Mouse (Mus musculus): Measurements from ENCODE around the gene Stk32c. TPM values are rescaled to one million over a fixed set of nuclear protein-coding genes. Genes with fewer than 3 reads are reported as not detected.

Gene Stk32c
- polyA plus RNA-seq, 1 experiment from 2014 or later, result 0.26 TPM

GRCm38 (mm10) chr7:139077283-139077682, 135.8 kb downstream of the Stk32c start:
- WGBS, result 21% methylated on average over 7 of the region's 7 CpGs
- no peaks in the 10 kb centered on the region for H3K36me3 ChIP-seq
- no peak for ATAC-seq (ENCODE audit: insufficient number of reproducible peaks, insufficient read depth, low FRiP score, low TSS enrichment)
- peaks cover 15% of the 10 kb centered on the region; the same call in 1 of the 2 replicates for H3K4me1 ChIP-seq
- no peak overlapping the region for H3K4me2 ChIP-seq (replicated peaks)
- peak overlapping the region; percentile 46 for H3K27ac ChIP-seq
- H3K9ac ChIP-seq, result no peak overlapping the region
- no peak overlapping the region for H3K4me3 ChIP-seq
- H3K27me3 ChIP-seq, result no peaks in the 10 kb centered on the region
- H3K9me3 ChIP-seq, result peaks cover 3% of the 10 kb centered on the region; the same call in 1 of the 2 replicates

DNA sequence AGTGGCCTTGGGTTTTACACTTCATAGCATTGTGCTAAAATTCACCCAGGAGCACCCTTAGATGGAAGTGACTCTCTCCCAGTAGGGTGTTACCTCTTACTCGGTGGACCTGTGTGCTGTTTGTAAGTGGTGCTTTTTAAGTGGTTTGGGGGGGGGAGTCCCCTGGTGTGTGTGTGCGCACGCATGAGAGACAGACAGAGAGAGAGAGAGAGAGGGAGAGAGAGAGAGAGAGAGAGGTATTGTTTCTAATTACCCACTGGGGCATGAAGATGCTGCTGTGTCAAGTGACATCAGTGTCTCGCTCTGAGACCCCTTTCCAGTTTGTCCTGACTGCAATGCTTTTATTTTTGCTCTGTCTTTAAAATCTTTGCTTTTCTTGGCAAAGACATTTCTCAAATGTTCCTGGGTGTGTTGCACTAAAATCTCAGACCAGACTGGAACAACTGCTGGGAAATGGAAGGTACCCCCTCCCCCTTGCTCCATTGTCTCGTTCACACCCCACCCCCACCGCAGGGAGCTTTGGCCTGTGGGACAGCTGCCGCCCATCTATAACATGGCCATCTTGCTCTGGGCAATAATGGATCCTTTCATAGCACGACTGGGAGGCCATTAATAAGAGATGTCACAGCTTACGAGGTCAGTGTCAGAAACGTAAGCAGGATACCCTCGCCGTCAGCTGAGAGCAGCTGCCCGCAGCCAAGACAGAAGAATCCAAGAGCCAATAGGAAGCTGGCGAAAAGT, 137.9 kb downstream of the Stk32c start:
- 41% methylated on average over 14 of the region's 14 CpGs for WGBS
- Histone ChIP-seq H3K27ac (no peak overlapping the region), H3K9ac (no peak overlapping the region), H3K9me3 (no peaks in the 10 kb centered on the region), H3K4me1 (peaks cover 15% of the 10 kb centered on the region; the same call in 1 of the 2 replicates), H3K36me3 (no peaks in the 10 kb centered on the region), H3K27me3 (no peaks in the 10 kb centered on the region), H3K4me3 (no peak overlapping the region), H3K4me2 (replicated peaks) (no peak overlapping the region)
- ATAC-seq (ENCODE audit: insufficient number of reproducible peaks, insufficient read depth, low FRiP score, low TSS enrichment), result no peak

DNA sequence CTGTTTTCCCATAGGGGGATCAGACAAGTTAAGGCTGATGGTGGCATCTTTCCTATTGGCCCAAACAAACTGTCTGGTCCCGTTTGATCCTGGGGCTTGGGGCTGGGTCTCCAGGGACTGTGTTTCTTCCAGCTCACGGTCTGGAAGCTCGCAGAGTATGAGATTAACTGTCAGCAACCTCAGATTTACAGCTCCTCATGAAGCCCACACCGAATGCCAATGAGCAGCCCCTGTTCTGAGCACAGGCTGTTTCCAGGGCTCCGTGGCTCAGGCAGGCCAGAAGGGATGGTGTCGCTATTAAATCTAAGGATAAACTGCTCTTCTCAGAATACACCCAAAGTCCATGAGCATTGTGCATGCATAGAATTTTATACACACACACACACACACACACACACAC, 138.9 kb downstream of the Stk32c start:
- no peak overlapping the region for H3K4me2 ChIP-seq (replicated peaks)
- peaks cover 15% of the 10 kb centered on the region; the same call in 1 of the 2 replicates for H3K4me1 ChIP-seq
- H3K36me3 ChIP-seq, result no peaks in the 10 kb centered on the region
- H3K27me3 ChIP-seq, result no peaks in the 10 kb centered on the region
- no peak overlapping the region for H3K4me3 ChIP-seq
- no peak overlapping the region for H3K9ac ChIP-seq
- WGBS, result 50% methylated on average over 6 of the region's 6 CpGs
- H3K27ac ChIP-seq, result no peak overlapping the region
- ATAC-seq (ENCODE audit: insufficient number of reproducible peaks, insufficient read depth, low FRiP score, low TSS enrichment), result no peak
- no peaks in the 10 kb centered on the region for H3K9me3 ChIP-seq

- Histone ChIP-seq H3K4me3 (no peak overlapping the region), H3K27me3 (no peaks in the 10 kb centered on the region), H3K27ac (no peak overlapping the region), H3K4me2 (replicated peaks) (no peak overlapping the region), H3K9ac (no peak overlapping the region), H3K4me1 (no peaks in the 10 kb centered on the region), H3K36me3 (no peaks in the 10 kb centered on the region), H3K9me3 (no peaks in the 10 kb centered on the region)
- 1% methylated on average over 2 of the region's 2 CpGs for WGBS
- 0 out of 2 replicates have a peak, but pooled peaks have one; percentile 43 for ATAC-seq (ENCODE audit: insufficient number of reproducible peaks, insufficient read depth, low FRiP score, low TSS enrichment)
Observed at GRCm38 (mm10) chr7:139068182-139068623, 144.9 kb downstream of the Stk32c start.

DNA sequence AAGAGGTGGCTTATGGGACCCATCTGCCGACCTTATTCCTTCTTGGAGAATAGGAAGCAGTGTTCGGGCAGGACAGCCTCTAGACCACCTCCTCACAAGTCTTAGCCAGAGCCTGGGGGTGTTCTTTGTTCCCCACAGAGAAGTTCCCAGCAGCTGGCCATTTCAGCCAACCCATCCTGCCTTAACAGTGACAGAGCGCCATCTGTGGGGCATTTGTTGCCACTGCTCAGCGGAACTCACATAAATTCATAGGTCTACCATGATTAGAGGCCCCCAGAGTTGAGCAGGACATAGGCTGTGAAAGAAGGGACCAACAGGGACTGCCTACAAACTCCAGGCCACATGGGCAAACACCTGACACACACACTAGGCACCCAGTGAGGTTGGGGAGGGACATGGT, 149.7 kb downstream of the Stk32c start:
- H3K27ac ChIP-seq, result no peak overlapping the region
- no peaks in the 10 kb centered on the region for H3K9me3 ChIP-seq
- H3K4me3 ChIP-seq, result no peak overlapping the region
- no peaks in the 10 kb centered on the region for H3K27me3 ChIP-seq
- no peaks in the 10 kb centered on the region for H3K4me1 ChIP-seq
- H3K36me3 ChIP-seq, result no peaks in the 10 kb centered on the region
- 47% methylated on average over 4 of the region's 4 CpGs for WGBS
- H3K9ac ChIP-seq, result no peak overlapping the region
- no peak overlapping the region for H3K4me2 ChIP-seq (replicated peaks)
- no peak for ATAC-seq (ENCODE audit: insufficient number of reproducible peaks, insufficient read depth, low FRiP score, low TSS enrichment)

Other genes with a start within 250 kb of the Stk32c start
- 52.8 and 62.3 TPM in 2 replicates for gene Dpysl4, start 127.3 kb downstream of the Stk32c start, polyA plus RNA-seq (2016; fragmentation: Nextera tagmentation; extraction: Ambion mirVana)
- 2.6 and 2.7 TPM in 2 replicates for gene Lrrc27, start 319 bp downstream of the Stk32c start, polyA plus RNA-seq (2016; fragmentation: Nextera tagmentation; extraction: Ambion mirVana)
- 10.1 and 10.8 TPM in 2 replicates for gene Pwwp2b, start 35.2 kb upstream of the Stk32c start, polyA plus RNA-seq (2016; fragmentation: Nextera tagmentation; extraction: Ambion mirVana)
- gene Inpp5a, start 175.8 kb upstream of the Stk32c start, polyA plus RNA-seq (2016; fragmentation: Nextera tagmentation; extraction: Ambion mirVana), result 29.9 and 34.1 TPM in 2 replicates

All from embryonic facial prominence, embryonic 12.5 days (tissue).